Mouse (Mus musculus): ENCODE data around the gene Il11ra1.

DNA sequence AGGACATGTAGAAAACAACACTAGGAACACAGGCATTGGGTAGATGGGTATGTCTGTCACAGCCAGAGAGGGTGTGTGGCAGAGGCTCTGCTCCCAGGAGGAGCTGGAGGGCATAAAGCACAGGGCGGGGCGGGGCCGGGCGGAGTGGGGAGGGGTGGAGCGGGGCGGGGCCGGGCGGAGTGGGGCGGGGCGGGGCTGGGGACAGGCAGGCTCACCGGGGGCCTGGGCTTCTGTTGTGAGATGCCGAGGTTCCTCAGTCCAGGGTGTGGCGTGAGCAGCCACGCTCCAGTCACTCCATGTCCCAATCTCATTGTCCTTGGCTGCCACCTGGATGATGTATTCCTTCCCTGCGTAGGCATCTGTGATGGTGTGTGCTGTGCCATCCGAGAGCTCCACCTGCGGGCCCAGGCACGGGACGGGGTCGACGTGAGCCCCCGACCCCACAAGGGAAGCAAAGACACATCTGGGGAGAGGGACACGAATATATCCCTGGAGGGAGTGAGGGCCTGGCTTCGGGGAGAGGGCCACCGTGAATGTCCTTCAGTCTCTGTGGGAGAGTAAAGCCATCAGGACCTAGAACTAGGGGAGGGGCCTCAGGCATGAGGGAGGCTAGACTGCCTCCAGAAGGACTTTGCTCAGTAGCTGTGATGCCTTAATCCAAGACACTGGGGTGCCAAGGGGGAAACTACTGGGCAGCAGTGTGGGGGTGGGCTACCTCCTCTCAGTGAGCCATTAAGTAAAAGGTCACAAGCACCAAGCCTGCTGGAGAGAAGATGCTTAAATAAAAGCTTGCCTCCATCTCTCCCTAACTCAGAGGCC lies 41.0 kb upstream of the Il11ra1 start:
- TF ChIP-seq USF1 (IDR thresholded peaks at IDR 0.05; ENCODE audit: low read depth), result no peak
- no peak for TF ChIP-seq CTCF (IDR thresholded peaks at IDR 0.05; ENCODE audit: control insufficient read depth, insufficient read depth, insufficient read length)
- no peak for TF ChIP-seq FOSL1 (IDR thresholded peaks at IDR 0.05; ENCODE audit: insufficient read depth, low read length, poor library complexity, severe bottlenecking)

Data from C2C12 (cell line).